Mouse (Mus musculus): ENCODE data around the gene Ism2. TPM values are rescaled to one million over a fixed set of nuclear protein-coding genes. Genes with fewer than 3 reads are reported as not detected.

Gene Ism2
- polyA plus RNA-seq, 1 experiment from 2014 or later = 0.33 TPM

Small RNA genes within 50 kb of the gene (microRNA-seq; reads per million reads assigned to microRNA genes)
- gene Gm47293 = not detected

Other genes with a start within 250 kb of the Ism2 start
- gene Ngb, start 197.2 kb downstream of the Ism2 start, polyA plus RNA-seq (2016; fragmentation: Nextera tagmentation; extraction: Ambion mirVana) = 0.17 TPM in 1 of 2 replicates, not detected in the other
- 44.8 and 49.2 TPM in 2 replicates for gene Gstz1, start 152.5 kb downstream of the Ism2 start, polyA plus RNA-seq (2016; fragmentation: Nextera tagmentation; extraction: Ambion mirVana)
- 7.1 and 7.3 TPM in 2 replicates for gene Pomt2, start 151.7 kb downstream of the Ism2 start, polyA plus RNA-seq (2016; fragmentation: Nextera tagmentation; extraction: Ambion mirVana)
- 16.2 and 16.7 TPM in 2 replicates for gene Samd15, start 100.0 kb downstream of the Ism2 start, polyA plus RNA-seq (2016; fragmentation: Nextera tagmentation; extraction: Ambion mirVana)
- 1.3 and 1.4 TPM in 2 replicates for gene Tmed8, start 99.3 kb downstream of the Ism2 start, polyA plus RNA-seq (2016; fragmentation: Nextera tagmentation; extraction: Ambion mirVana)
- 0.32 and 0.49 TPM in 2 replicates for gene Noxred1, start 61.0 kb downstream of the Ism2 start, polyA plus RNA-seq (2016; fragmentation: Nextera tagmentation; extraction: Ambion mirVana)
- 11.6 and 13.6 TPM in 2 replicates for gene Vipas39, start 33.4 kb downstream of the Ism2 start, polyA plus RNA-seq (2016; fragmentation: Nextera tagmentation; extraction: Ambion mirVana)
- 214 and 222 TPM in 2 replicates for gene Ahsa1, start 33.2 kb downstream of the Ism2 start, polyA plus RNA-seq (2016; fragmentation: Nextera tagmentation; extraction: Ambion mirVana)
- gene Sptlc2, start 88.7 kb upstream of the Ism2 start, polyA plus RNA-seq (2016; fragmentation: Nextera tagmentation; extraction: Ambion mirVana) = 34.2 and 39.7 TPM in 2 replicates
- 211 and 219 TPM in 2 replicates for gene Slirp, start 144.2 kb upstream of the Ism2 start, polyA plus RNA-seq (2016; fragmentation: Nextera tagmentation; extraction: Ambion mirVana)
- 34.5 and 39.2 TPM in 2 replicates for gene Alkbh1, start 144.3 kb upstream of the Ism2 start, polyA plus RNA-seq (2016; fragmentation: Nextera tagmentation; extraction: Ambion mirVana)
- gene Snw1, start 172.6 kb upstream of the Ism2 start, polyA plus RNA-seq (2016; fragmentation: Nextera tagmentation; extraction: Ambion mirVana) = 82.5 and 85.6 TPM in 2 replicates
- not detected in 2 replicates for gene Gm5788, start 195.0 kb upstream of the Ism2 start, polyA plus RNA-seq (2016; fragmentation: Nextera tagmentation; extraction: Ambion mirVana)
- gene Gm8300, start 214.6 kb upstream of the Ism2 start, polyA plus RNA-seq (2016; fragmentation: Nextera tagmentation; extraction: Ambion mirVana) = not detected in 2 replicates